Mouse (Mus musculus) MEL (cell line): Measurements from ENCODE around the gene Bcl11b. TPM values are rescaled to one million over a fixed set of nuclear protein-coding genes. Genes with fewer than 3 reads are reported as not detected.

ENCODE experiments used
- DNase-seq: peaks from one replicate; pipeline ENCODE4 v3.0.0; 2011; ENCODE audit warnings: low read depth, low spot score
- H3K27ac ChIP-seq: 2 replicates; pipeline ENCODE4 v1.5.1; 2012; ENCODE audit warnings: low read depth, mild to moderate bottlenecking, control low read depth, low read length, moderate library complexity; ENCODE audit not compliant: control insufficient read depth
- H3K27me3 ChIP-seq, 2 experiments: fragments of 150-350 bp in 1 of 2; sonication (generic) in 1 of 2; 2 replicates each; pipeline ENCODE4 v1.6.1; 2012; ENCODE audit warnings: low read length in 2 of 2, mild to moderate bottlenecking in 2 of 2, improper control_type of control experiment in 1 of 2, moderate library complexity in 1 of 2; ENCODE audit not compliant: insufficient read depth in 2 of 2, control insufficient read depth in 1 of 2
- H3K36me3 ChIP-seq, 2 experiments: 2 replicates each; pipeline ENCODE4 v1.6.1; 2012 to 2014; ENCODE audit warnings: low read length in 2 of 2, improper control_type of control experiment in 1 of 2, inconsistent platforms in 1 of 2, mild to moderate bottlenecking in 1 of 2; ENCODE audit not compliant: insufficient read depth in 2 of 2, control insufficient read depth in 1 of 2
- H3K4me1 ChIP-seq, 2 experiments: fragments of 150-350 bp in 1 of 2; sonication (generic) in 1 of 2; 2 replicates each; pipeline ENCODE4 v1.6.1; 2012; ENCODE audit warnings: low read length in 2 of 2, improper control_type of control experiment in 1 of 2, mild to moderate bottlenecking in 1 of 2; ENCODE audit not compliant: insufficient read depth in 2 of 2, control insufficient read depth in 1 of 2
- H3K4me3 ChIP-seq, 2 experiments: fragments of 150-350 bp in 1 of 2; sonication (generic) in 1 of 2; 2 replicates each; pipeline ENCODE4 v1.5.1; 2012; ENCODE audit warnings: low read depth in 2 of 2, low read length in 2 of 2, mild to moderate bottlenecking in 2 of 2, moderate library complexity in 2 of 2, control low read depth in 1 of 2, improper control_type of control experiment in 1 of 2; ENCODE audit not compliant: control insufficient read depth in 1 of 2, insufficient read depth in 1 of 2
- H3K79me2 ChIP-seq: 2 replicates; pipeline ENCODE4 v1.6.1; 2012; ENCODE audit warnings: mild to moderate bottlenecking, low read length, moderate library complexity; ENCODE audit not compliant: control insufficient read depth, poor library complexity, insufficient read depth
- H3K9ac ChIP-seq: 2 replicates; pipeline ENCODE4 v1.6.1; 2012; ENCODE audit warnings: low read depth, mild to moderate bottlenecking, control low read depth, low read length, moderate library complexity; ENCODE audit not compliant: control insufficient read depth, poor library complexity, severe bottlenecking
- H3K9me3 ChIP-seq: fragments of 150-350 bp; sonication (generic); replicated peaks from 2 replicates; pipeline ENCODE4 v1.6.1; 2012; ENCODE audit warnings: mild to moderate bottlenecking, low read length, improper control_type of control experiment, moderate library complexity; ENCODE audit not compliant: insufficient read depth
- BHLHE40 ChIP-seq: IDR thresholded peaks from 2 replicates; pipeline ENCODE4 v1.6.1; 2012; ENCODE audit warnings: low read depth, mild to moderate bottlenecking, inconsistent platforms, low read length, improper control_type of control experiment, borderline replicate concordance
- ETS1 ChIP-seq: IDR thresholded peaks from 2 replicates; pipeline ENCODE4 v1.6.1; 2012; ENCODE audit warnings: low read depth, mild to moderate bottlenecking, inconsistent platforms, low read length, improper control_type of control experiment, moderate library complexity
- GATA1 ChIP-seq: IDR thresholded peaks from 2 replicates; pipeline ENCODE4 v1.6.1; 2011; ENCODE audit warnings: low read depth, low read length, improper control_type of control experiment
- HCFC1 ChIP-seq: IDR thresholded peaks from 2 replicates; pipeline ENCODE4 v1.6.1; 2012; ENCODE audit warnings: low read depth, mild to moderate bottlenecking, inconsistent platforms, low read length, improper control_type of control experiment, moderate library complexity
- KAT2A ChIP-seq: conservative IDR thresholded peaks from 2 replicates; pipeline ENCODE4 v1.6.1; 2012; ENCODE audit warnings: low read depth, low read length, improper control_type of control experiment, inconsistent platforms
- MAX ChIP-seq: IDR thresholded peaks from 2 replicates; pipeline ENCODE4 v1.6.1; 2011; ENCODE audit warnings: low read length, improper control_type of control experiment
- MYB ChIP-seq: IDR thresholded peaks from 2 replicates; pipeline ENCODE4 v1.6.1; 2011; ENCODE audit warnings: mild to moderate bottlenecking, low read depth, low read length, improper control_type of control experiment
- MYC ChIP-seq: IDR thresholded peaks from 2 replicates; pipeline ENCODE4 v1.6.1; 2011; ENCODE audit warnings: low read depth, mild to moderate bottlenecking, low read length, improper control_type of control experiment, moderate library complexity
- NELFE ChIP-seq: IDR thresholded peaks from 2 replicates; pipeline ENCODE4 v1.6.1; 2011; ENCODE audit warnings: low read depth, low read length, improper control_type of control experiment
- RAD21 ChIP-seq: IDR thresholded peaks from 2 replicates; pipeline ENCODE4 v1.6.1; 2011; ENCODE audit warnings: mild to moderate bottlenecking, low read depth, low read length, improper control_type of control experiment
- RCOR1 ChIP-seq: IDR thresholded peaks from 2 replicates; pipeline ENCODE4 v1.6.1; 2012; ENCODE audit warnings: low read depth, mild to moderate bottlenecking, inconsistent platforms, low read length, improper control_type of control experiment
- SMC3 ChIP-seq: IDR thresholded peaks from 2 replicates; pipeline ENCODE4 v1.6.1; 2011; ENCODE audit warnings: low read depth, low read length, improper control_type of control experiment
- TBP ChIP-seq: IDR thresholded peaks from 2 replicates; pipeline ENCODE4 v1.8.0; 2011; ENCODE audit warnings: low read depth, low read length, improper control_type of control experiment
- TCF12 ChIP-seq: IDR thresholded peaks from 2 replicates; pipeline ENCODE4 v1.6.1; 2014; ENCODE audit warnings: low read depth, mild to moderate bottlenecking, inconsistent platforms, low read length, improper control_type of control experiment, moderate library complexity
- UBTF ChIP-seq: IDR thresholded peaks from 2 replicates; pipeline ENCODE4 v1.6.1; 2012; ENCODE audit warnings: low read depth, mild to moderate bottlenecking, inconsistent platforms, low read length, improper control_type of control experiment, moderate library complexity, borderline replicate concordance; ENCODE audit not compliant: insufficient read depth
- ZC3H11A ChIP-seq: IDR thresholded peaks from 2 replicates; pipeline ENCODE4 v1.6.1; 2012; ENCODE audit warnings: low read depth, mild to moderate bottlenecking, inconsistent platforms, low read length, improper control_type of control experiment
- ZNF384 ChIP-seq: IDR thresholded peaks from 2 replicates; pipeline ENCODE4 v1.6.1; 2012; ENCODE audit warnings: low read depth, mild to moderate bottlenecking, inconsistent platforms, low read length, improper control_type of control experiment
- polyA plus RNA-seq, 2 experiments: library from polyadenylated mRNA; stranded (reverse) in 1 of 2; unstranded in 1 of 2; fragments of >175 nt in 1 of 2; fragments of >200 nt in 1 of 2; gene quantifications; 2 replicates each; pipeline versions ENCODE4 v1.2.1 to v1.2.4; 2012; ENCODE audit warnings: low replicate concordance in 2 of 2, low read depth in 1 of 2; ENCODE audit not compliant: insufficient read length in 2 of 2, insufficient read depth in 1 of 2, missing spikeins in 1 of 2
- total RNA-seq: library from RNA; depleted of rRNA; stranded (reverse); fragments of 300-350 nt; gene quantifications from 2 replicates; pipeline ENCODE4 v1.2.3, GENCODE M21; 2012

The Bcl11b gene
- total and polyA plus RNA-seq, 3 experiments = not detected

- no peaks in the 10 kb centered on the region for H3K27me3 ChIP-seq
- TF ChIP-seq TBP (no peak), MYC (no peak), ETS1 (no peak), GATA1 (no peak), MAX (no peak)
- TF ChIP-seq, all 39 proteins: peak for 0
- Histone ChIP-seq H3K4me3 (no peak overlapping the region), H3K4me1 (no peaks in the 10 kb centered on the region), H3K27ac (no peak overlapping the region), H3K36me3 (no peaks in the 10 kb centered on the region), H3K79me2 (no peaks in the 10 kb centered on the region), H3K9me3 (no peaks in the 10 kb centered on the region), H3K9ac (no peak overlapping the region)
- no peak for DNase-seq
Measured at GRCm38 (mm10) chr12:107994421-107994820, 9.0 kb downstream of the Bcl11b start.

- no peaks in the 10 kb centered on the region for H3K79me2 ChIP-seq
- no peak for TF ChIP-seq HCFC1
- no peak for TF ChIP-seq KAT2A
- no peak for TF ChIP-seq ZNF384
- TF ChIP-seq ZC3H11A = no peak
- TF ChIP-seq TCF12 = no peak
- TF ChIP-seq UBTF = no peak
- no peak for TF ChIP-seq MYC
- TF ChIP-seq NELFE = no peak
- no peak for TF ChIP-seq RCOR1
- no peak for TF ChIP-seq BHLHE40
- TF ChIP-seq GATA1 = no peak
- TF ChIP-seq SMC3 = no peak
- no peak for TF ChIP-seq MAX
- no peak for TF ChIP-seq MYB
Measured at GRCm38 (mm10) chr12:107993029-107993428, 10.4 kb downstream of the Bcl11b start.

GRCm38 (mm10) chr12:107991191-107991590, 12.2 kb downstream of the Bcl11b start:
- no peaks in the 10 kb centered on the region for H3K4me1 ChIP-seq
- H3K36me3 ChIP-seq = no peaks in the 10 kb centered on the region
- no peak overlapping the region for H3K4me3 ChIP-seq
- no peaks in the 10 kb centered on the region for H3K27me3 ChIP-seq
- no peaks in the 10 kb centered on the region for H3K9me3 ChIP-seq
- DNase-seq = no peak
- H3K9ac ChIP-seq = no peak overlapping the region
- TF ChIP-seq RAD21 (no peak), UBTF (no peak), BHLHE40 (no peak)
- TF ChIP-seq, all 39 proteins: peak for 0
- no peak overlapping the region for H3K27ac ChIP-seq
- no peaks in the 10 kb centered on the region for H3K79me2 ChIP-seq

More at GRCm38 (mm10) chr12:107993029-107993428, 10.4 kb downstream of the Bcl11b start:
- H3K4me3 ChIP-seq = no peak overlapping the region
- H3K4me1 ChIP-seq = no peaks in the 10 kb centered on the region
- H3K36me3 ChIP-seq = no peaks in the 10 kb centered on the region
- no peak for DNase-seq
- H3K9ac ChIP-seq = no peak overlapping the region
- no peak overlapping the region for H3K27ac ChIP-seq
- H3K27me3 ChIP-seq = no peaks in the 10 kb centered on the region
- H3K9me3 ChIP-seq = no peaks in the 10 kb centered on the region
